Mouse (Mus musculus): Measurements from ENCODE around the gene Csrnp2. TPM values are rescaled to one million over a fixed set of nuclear protein-coding genes. Genes with fewer than 3 reads are reported as not detected.
"Not testable (repeated sequence)": the region's sequence is repeated elsewhere in the genome, so short reads cannot be mapped to it uniquely, and the experiment has no call there.

The Csrnp2 gene
- polyA plus RNA-seq, 1 experiment = not detected

DNA sequence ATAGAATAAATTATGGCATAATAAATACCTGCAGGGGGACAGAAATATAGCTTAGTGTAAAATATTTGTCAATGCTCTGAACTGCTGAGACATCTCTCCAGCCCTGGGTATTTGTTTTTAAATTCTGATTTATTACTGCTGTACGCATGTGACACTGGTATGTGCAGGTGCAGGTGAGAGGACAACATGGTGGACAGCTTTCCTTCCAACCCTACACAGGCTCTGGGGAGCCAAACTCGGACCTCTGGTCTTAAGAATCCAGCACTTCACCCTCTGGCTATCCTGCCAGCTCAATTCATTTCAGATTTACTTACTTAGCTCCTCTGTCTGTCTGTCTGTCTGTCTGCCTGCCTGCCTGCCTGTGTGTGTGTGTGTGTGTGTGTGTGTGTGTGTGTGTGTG lies 19.8 kb upstream of the Csrnp2 start:
- TF ChIP-seq CTCF (IDR thresholded peaks at IDR 0.05; ENCODE audit: insufficient read depth, low read depth, low read length) (no peak), POLR2A (IDR thresholded peaks at IDR 0.05; ENCODE audit: insufficient read depth, low read depth, low read length) (no peak)
- no peak overlapping the region for H3K27ac ChIP-seq (ENCODE audit: insufficient read depth, low read depth, low read length)
- WGBS = 88% methylated on average over 2 of the region's 2 CpGs
- no peak overlapping the region for H3K4me3 ChIP-seq (ENCODE audit: insufficient read depth, low read depth, low read length)
- no peaks in the 10 kb centered on the region for H3K4me1 ChIP-seq (ENCODE audit: control insufficient read depth, insufficient read depth, low read length)

DNA sequence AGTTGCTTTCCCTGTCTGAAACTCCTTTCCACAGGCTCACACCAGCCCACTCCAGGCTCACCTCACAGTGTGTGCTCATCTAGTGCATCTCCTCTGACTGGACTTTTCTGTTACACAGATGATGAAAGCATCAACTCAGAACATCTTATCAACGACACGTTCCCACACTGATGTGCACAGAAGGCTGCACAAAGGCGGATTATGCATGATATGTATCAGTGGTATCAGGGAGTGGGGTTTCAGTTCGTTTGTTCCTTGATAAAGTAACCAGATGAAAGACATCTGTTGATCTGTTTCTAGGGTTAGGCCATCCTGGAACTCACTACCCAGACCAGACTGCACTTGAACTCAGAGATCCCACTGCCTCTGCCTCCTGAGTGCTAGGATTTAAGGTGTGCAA lies 18.1 kb upstream of the Csrnp2 start:
- Histone ChIP-seq H3K4me3 (ENCODE audit: insufficient read depth, low read depth, low read length) (no peak overlapping the region), H3K4me1 (ENCODE audit: control insufficient read depth, insufficient read depth, low read length) (no peaks in the 10 kb centered on the region), H3K27ac (ENCODE audit: insufficient read depth, low read depth, low read length) (no peak overlapping the region)
- WGBS = 93% methylated on average over 4 of the region's 4 CpGs
- no peak for TF ChIP-seq CTCF (IDR thresholded peaks at IDR 0.05; ENCODE audit: insufficient read depth, low read depth, low read length)
- TF ChIP-seq POLR2A (IDR thresholded peaks at IDR 0.05; ENCODE audit: insufficient read depth, low read depth, low read length) = no peak

DNA sequence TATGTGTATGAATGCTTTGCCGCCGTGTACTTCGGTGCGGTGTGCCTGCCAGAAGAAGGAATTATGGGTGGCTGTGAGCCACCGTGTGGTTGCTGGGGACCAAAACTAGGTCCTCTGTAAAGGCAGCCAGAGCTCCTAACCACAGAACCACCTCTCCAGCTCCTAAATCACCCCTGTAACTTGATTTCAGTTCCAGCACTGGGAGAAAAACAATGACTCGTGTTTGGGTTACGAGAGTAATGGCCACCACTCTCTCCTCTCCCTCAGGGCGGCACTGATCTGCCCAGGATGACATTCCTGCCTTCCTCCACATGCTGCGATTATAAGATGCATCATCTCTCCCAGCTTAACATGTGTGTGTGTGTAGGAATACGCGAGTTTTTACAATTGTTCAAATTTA lies 14.8 kb upstream of the Csrnp2 start:
- Histone ChIP-seq H3K4me3 (ENCODE audit: insufficient read depth, low read depth, low read length) (no peak overlapping the region), H3K27ac (ENCODE audit: insufficient read depth, low read depth, low read length) (no peak overlapping the region), H3K4me1 (ENCODE audit: control insufficient read depth, insufficient read depth, low read length) (no peaks in the 10 kb centered on the region)
- TF ChIP-seq POLR2A (IDR thresholded peaks at IDR 0.05; ENCODE audit: insufficient read depth, low read depth, low read length) (no peak), CTCF (IDR thresholded peaks at IDR 0.05; ENCODE audit: insufficient read depth, low read depth, low read length) (no peak)
- WGBS = 95% methylated on average over 11 of the region's 11 CpGs

DNA sequence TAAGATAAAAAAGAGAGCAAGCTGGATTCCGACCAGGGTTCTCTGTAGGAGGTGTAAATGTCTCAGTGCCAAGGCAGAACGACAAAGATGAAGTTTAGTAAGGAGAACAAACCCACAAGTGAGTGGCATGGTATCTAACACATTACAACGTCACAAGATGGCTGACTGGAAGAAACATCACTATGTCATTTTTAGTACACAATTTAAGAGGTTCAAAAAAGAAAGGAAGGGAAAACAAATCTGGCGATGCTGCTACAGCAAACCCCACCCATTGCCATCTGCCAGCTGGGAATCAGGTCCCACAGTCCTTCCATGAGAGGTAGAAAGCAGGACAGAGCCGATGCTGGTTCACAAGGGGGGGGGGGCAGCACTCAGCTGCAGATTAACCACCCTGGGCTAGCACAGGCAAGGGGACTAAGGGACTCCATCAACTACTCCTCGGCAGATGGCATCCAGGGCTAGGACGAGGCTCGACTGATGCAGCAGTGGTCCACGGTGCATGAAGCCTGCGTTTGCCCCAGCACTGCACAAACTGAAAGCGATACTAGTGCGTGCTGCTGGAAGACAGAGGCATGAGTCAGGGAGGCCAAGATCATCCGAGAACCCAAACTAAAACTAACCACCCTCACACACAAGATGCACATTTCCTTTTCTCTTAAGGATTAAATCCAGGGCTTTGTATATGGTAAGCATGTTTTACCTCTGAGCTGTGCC lies 13.3 kb upstream of the Csrnp2 start:
- H3K4me3 ChIP-seq (ENCODE audit: insufficient read depth, low read depth, low read length) = no peak overlapping the region
- TF ChIP-seq POLR2A (IDR thresholded peaks at IDR 0.05; ENCODE audit: insufficient read depth, low read depth, low read length) = no peak
- TF ChIP-seq CTCF (IDR thresholded peaks at IDR 0.05; ENCODE audit: insufficient read depth, low read depth, low read length) = no peak
- no peaks in the 10 kb centered on the region for H3K4me1 ChIP-seq (ENCODE audit: control insufficient read depth, insufficient read depth, low read length)
- WGBS = 82% methylated on average over 13 of the region's 13 CpGs
- no peak overlapping the region for H3K27ac ChIP-seq (ENCODE audit: insufficient read depth, low read depth, low read length)

DNA sequence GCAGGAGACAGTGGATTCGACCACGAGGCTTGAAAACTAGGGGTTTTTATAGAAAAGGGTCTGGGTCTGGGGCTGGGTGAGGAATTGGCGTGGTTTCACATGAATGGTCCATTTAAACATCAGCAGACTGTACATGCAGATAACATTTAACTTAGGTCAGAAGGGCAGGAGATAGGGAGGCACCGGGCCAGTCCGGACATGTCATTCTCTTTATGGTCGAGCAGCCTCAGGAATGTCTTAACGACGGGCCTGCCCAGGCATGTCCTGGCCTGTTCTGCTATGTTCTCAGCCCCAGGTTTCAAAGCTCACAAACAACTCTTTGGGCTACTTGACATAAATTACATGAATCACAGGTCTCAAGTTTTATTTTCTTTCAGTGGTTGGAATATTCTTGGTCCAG lies 4.2 kb upstream of the Csrnp2 start:
- not testable (repeated sequence) for H3K4me3 ChIP-seq (ENCODE audit: insufficient read depth, low read depth, low read length); H3K4me1 ChIP-seq (ENCODE audit: control insufficient read depth, insufficient read depth, low read length); H3K27ac ChIP-seq (ENCODE audit: insufficient read depth, low read depth, low read length)
- 92% methylated on average over 8 of the region's 8 CpGs for WGBS

DNA sequence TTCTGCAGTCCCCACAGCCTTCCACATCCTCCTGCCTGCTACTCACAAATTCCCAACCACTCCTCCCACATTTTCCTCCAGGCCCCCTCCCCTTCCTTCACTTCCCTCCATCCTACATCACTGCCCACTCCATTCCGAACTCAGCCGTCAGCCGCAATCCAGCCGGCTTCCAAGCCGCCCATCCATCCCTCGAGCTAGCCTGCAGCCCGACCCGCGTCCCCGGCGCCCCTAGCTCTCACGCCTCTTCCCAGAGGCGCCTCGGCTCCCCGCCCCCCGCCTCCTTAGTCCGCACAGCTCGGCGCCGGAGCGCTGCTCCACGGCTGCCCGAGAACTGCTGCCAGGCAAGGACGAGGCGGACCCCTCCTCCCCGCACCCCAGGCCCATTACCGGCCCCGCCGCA lies 641 bp downstream of the Csrnp2 start:
- Histone ChIP-seq H3K4me3 (ENCODE audit: insufficient read depth, low read depth, low read length) (peak overlapping the region; percentile 92), H3K27ac (ENCODE audit: insufficient read depth, low read depth, low read length) (peak overlapping the region; percentile 74), H3K4me1 (ENCODE audit: control insufficient read depth, insufficient read depth, low read length) (peaks cover 14% of the 10 kb centered on the region)
- TF ChIP-seq CTCF (IDR thresholded peaks at IDR 0.05; ENCODE audit: insufficient read depth, low read depth, low read length) = no peak
- no peak for TF ChIP-seq POLR2A (IDR thresholded peaks at IDR 0.05; ENCODE audit: insufficient read depth, low read depth, low read length)
- under 1% methylated on average over 29 of the region's 29 CpGs for WGBS

DNA sequence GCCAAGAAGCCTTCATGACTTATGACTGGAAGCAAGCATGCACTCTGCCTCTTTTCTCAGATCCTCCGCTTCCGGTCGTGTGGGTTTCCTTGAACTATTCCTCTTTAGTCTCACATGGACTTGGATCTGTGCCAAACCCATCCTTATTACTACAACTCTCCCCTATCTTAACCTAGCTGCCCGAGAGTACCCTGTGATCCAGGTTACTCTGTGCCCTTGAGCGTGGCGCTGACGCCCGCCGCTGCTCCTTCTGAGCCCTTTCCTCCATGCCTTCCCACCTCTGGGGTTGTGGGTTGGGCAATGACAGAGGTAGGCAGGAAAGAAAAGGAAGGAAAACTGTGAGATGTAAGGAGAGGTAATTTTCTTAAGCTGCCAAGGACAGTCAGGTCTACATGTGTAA lies 3.3 kb downstream of the Csrnp2 start:
- TF ChIP-seq CTCF (IDR thresholded peaks at IDR 0.05; ENCODE audit: insufficient read depth, low read depth, low read length) (no peak), POLR2A (IDR thresholded peaks at IDR 0.05; ENCODE audit: insufficient read depth, low read depth, low read length) (no peak)
- Histone ChIP-seq H3K4me1 (ENCODE audit: control insufficient read depth, insufficient read depth, low read length) (peaks cover 27% of the 10 kb centered on the region), H3K27ac (ENCODE audit: insufficient read depth, low read depth, low read length) (no peak overlapping the region), H3K4me3 (ENCODE audit: insufficient read depth, low read depth, low read length) (no peak overlapping the region)
- WGBS = 61% methylated on average over 9 of the region's 9 CpGs

DNA sequence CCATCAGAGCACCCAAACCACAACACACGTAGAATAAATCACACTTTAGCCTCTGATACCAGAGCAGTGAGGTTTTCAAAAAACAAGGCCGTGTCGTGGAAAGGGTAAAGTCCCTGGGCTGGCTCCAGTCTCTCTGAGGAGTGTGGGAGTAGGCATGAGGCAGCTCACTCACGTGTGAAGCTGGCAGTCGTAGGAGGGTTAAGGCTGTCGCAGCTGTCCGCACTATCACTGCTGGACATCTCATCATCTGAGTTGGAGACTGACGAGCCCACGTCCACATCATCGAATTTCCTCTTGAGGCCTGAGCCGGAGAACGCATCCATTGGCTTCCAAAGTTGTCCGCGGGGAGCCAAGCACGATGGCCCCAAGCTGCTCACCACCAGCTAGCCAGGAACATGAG lies 6.0 kb downstream of the Csrnp2 start:
- Histone ChIP-seq H3K27ac (ENCODE audit: insufficient read depth, low read depth, low read length) (no peak overlapping the region), H3K4me3 (ENCODE audit: insufficient read depth, low read depth, low read length) (no peak overlapping the region), H3K4me1 (ENCODE audit: control insufficient read depth, insufficient read depth, low read length) (peaks cover 27% of the 10 kb centered on the region)
- TF ChIP-seq POLR2A (IDR thresholded peaks at IDR 0.05; ENCODE audit: insufficient read depth, low read depth, low read length) (no peak), CTCF (IDR thresholded peaks at IDR 0.05; ENCODE audit: insufficient read depth, low read depth, low read length) (no peak)
- WGBS = 69% methylated on average over 15 of the region's 15 CpGs

DNA sequence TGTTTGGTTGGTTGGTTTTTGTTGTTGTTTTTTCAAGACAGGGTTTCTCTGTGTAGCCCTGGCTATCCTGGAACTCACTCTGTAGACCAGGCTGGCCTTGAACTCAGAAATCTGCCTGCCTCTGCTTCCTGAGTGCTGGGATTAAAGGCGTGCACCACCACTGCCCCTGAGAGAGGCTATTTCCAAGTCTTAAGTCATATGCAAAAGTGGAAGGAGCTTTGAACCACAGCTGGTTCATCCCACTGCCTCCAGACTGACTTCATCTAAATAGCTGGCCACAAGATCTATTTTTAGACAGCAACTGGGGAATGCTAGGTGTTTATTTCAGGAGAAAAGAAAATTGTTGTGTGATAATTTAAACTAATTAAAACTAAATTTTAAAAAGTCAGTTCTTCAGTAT lies 7.0 kb downstream of the Csrnp2 start:
- H3K4me1 ChIP-seq (ENCODE audit: control insufficient read depth, insufficient read depth, low read length) = peaks cover 27% of the 10 kb centered on the region
- not testable (repeated sequence) for H3K4me3 ChIP-seq (ENCODE audit: insufficient read depth, low read depth, low read length); H3K27ac ChIP-seq (ENCODE audit: insufficient read depth, low read depth, low read length)
- 59% methylated on average over 1 of the region's 1 CpGs for WGBS

DNA sequence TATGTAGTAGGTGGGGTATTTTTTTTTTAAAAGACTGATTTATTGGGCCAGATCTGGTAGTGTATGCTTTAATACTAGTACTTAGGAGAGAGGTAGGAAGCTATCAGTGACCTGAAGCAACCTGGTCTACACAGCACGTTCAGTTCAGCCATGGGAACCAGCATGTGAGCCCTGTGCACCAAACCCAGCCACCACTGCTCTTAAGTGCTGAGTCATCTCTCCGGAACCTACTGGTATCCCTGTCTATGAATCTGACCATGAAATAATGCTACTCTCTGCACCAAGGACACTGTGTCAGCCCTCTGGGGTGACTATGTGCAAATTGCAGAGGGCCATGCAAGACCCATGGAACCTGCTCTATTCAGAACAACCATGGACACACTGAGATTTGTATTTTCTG lies 8.2 kb downstream of the Csrnp2 start:
- no peak for TF ChIP-seq CTCF (IDR thresholded peaks at IDR 0.05; ENCODE audit: insufficient read depth, low read depth, low read length)
- TF ChIP-seq POLR2A (IDR thresholded peaks at IDR 0.05; ENCODE audit: insufficient read depth, low read depth, low read length) = no peak
- Histone ChIP-seq H3K4me1 (ENCODE audit: control insufficient read depth, insufficient read depth, low read length) (peaks cover 31% of the 10 kb centered on the region), H3K27ac (ENCODE audit: insufficient read depth, low read depth, low read length) (no peak overlapping the region), H3K4me3 (ENCODE audit: insufficient read depth, low read depth, low read length) (no peak overlapping the region)
- 50% methylated on average over 2 of the region's 2 CpGs for WGBS
